Mouse (Mus musculus) layer of hippocampus, adult 2 months (tissue): Measurements from ENCODE around the gene Erich6b. TPM values are rescaled to one million over a fixed set of nuclear protein-coding genes. Genes with fewer than 3 reads are reported as not detected.

Experiments
- DNase-seq, 2 experiments: peaks; one replicate each; pipeline ENCODE4 v3.0.0; 2022; ENCODE audit warnings: low spot score in 2 of 2
- H3K27ac ChIP-seq: fragments of 200-600 bp; 2 replicates; pipeline ENCODE4 v1.8.1; 2022
- H3K4me3 ChIP-seq: fragments of 200-600 bp; 2 replicates; pipeline ENCODE4 v1.8.1; 2022; ENCODE audit warnings: mild to moderate bottlenecking
- CTCF ChIP-seq: fragments of 200-600 bp; conservative IDR thresholded peaks from 2 replicates; pipeline ENCODE4 v1.8.1; 2022; ENCODE audit warnings: antibody characterized with exemption, mild to moderate bottlenecking, moderate library complexity
- total RNA-seq, 2 experiments: library from RNA; stranded (reverse); gene quantifications; 2 replicates each; pipeline ENCODE4 v1.2.3; 2021

Gene Erich6b
- total RNA-seq, 2 experiments from 2014 or later: not detected

DNA sequence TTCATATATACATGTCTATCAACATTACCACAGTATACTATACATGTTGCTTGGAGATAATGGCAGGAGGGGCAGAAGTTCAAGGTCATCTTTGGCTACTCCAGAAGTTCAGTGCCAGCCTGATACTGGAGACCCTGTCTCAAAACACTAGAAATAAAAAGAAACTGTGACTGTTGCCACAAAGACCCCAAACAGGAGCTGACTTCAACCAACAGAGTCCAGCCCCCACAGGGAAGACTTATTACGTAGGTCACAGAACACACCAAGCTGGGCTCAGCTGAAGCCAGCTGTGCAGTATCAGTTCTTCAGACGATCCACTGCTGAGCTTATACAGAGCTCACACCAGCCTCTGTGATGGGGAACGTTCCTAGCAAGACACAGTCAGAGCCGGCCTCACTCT, 74.4 kb downstream of the Erich6b start:
- TF ChIP-seq CTCF: no peak
- no peak for DNase-seq

More for the DNA sequence above, 74.4 kb downstream of the Erich6b start:
- Histone ChIP-seq H3K4me3 (no peak overlapping the region), H3K27ac (no peak overlapping the region)

Other genes starting within 250 kb of the Erich6b start
- 1 to 10 TPM; 7.7 to 8.5 TPM for gene Siah3, start 186.3 kb upstream of the Erich6b start, total RNA-seq
- not detected for gene Spert, start 49.1 kb upstream of the Erich6b start, total RNA-seq
- 10 to 100 TPM; 22.1 to 25.9 TPM for gene Cog3, start 112.3 kb downstream of the Erich6b start, total RNA-seq
- gene Slc25a30, start 144.8 kb downstream of the Erich6b start, total RNA-seq: 10 to 100 TPM; 12.8 to 15.7 TPM
- gene Tpt1, start 202.8 kb downstream of the Erich6b start, total RNA-seq: 1,000 to 10,000 TPM in 1 of 2 experiments, 100 to 1,000 TPM in 1; 932 to 1,022 TPM